Mouse (Mus musculus) naive thymus-derived CD4-positive, alpha-beta T cell, adult 2 months (primary cell): Measurements from ENCODE around the gene Mob1b.
A peak's percentile ranks its signal among the peaks of the same experiment; 100 is the strongest.

Experiments
- DNase-seq: peaks from one replicate; pipeline ENCODE4 v3.0.0-alpha.2; 2011; ENCODE audit warnings: low read depth

Mob1b gene

GRCm38 (mm10) chr5:88782072-88782765 is 61.6 kb downstream of the Mob1b start:
- no peak for DNase-seq

GRCm38 (mm10) chr5:88785059-88785458 is 64.4 kb downstream of the Mob1b start:
- DNase-seq: no peak

- DNase-seq: no peak
These were observed 70.0 kb downstream of the Mob1b start for GRCm38 (mm10) chr5:88790675-88791074.

- peak; percentile 71 for DNase-seq
These were observed 70.9 kb downstream of the Mob1b start for GRCm38 (mm10) chr5:88791256-88792245.

- DNase-seq: no peak
These were observed 73.0 kb downstream of the Mob1b start for GRCm38 (mm10) chr5:88793676-88794075.

GRCm38 (mm10) chr5:88795910-88796584 is 75.4 kb downstream of the Mob1b start:
- DNase-seq: no peak

- no peak for DNase-seq
These were observed 75.9 kb downstream of the Mob1b start for GRCm38 (mm10) chr5:88796588-88796987.

- DNase-seq: no peak
These were observed 76.5 kb downstream of the Mob1b start for GRCm38 (mm10) chr5:88797121-88797520.

- no peak for DNase-seq
These were observed 85.0 kb downstream of the Mob1b start for GRCm38 (mm10) chr5:88805616-88806015.

GRCm38 (mm10) chr5:88806278-88806677 is 85.6 kb downstream of the Mob1b start:
- no peak for DNase-seq

- no peak for DNase-seq
These were observed 86.7 kb downstream of the Mob1b start for GRCm38 (mm10) chr5:88807342-88807741.

GRCm38 (mm10) chr5:88813188-88813587 is 92.5 kb downstream of the Mob1b start:
- DNase-seq: no peak
